Mouse (Mus musculus) T-helper 2 cell (primary cell): ENCODE results near the gene Islr.

ENCODE experiments used
- in situ Hi-C: fragments of 300-600 bp; cut with MboI, MseI; formaldehyde crosslinking; loops from one replicate; pipeline ENCODE4 v1.15.1; 2025; ENCODE audit warnings: high pct_unique_total_duplicates

The Islr gene

DNA sequence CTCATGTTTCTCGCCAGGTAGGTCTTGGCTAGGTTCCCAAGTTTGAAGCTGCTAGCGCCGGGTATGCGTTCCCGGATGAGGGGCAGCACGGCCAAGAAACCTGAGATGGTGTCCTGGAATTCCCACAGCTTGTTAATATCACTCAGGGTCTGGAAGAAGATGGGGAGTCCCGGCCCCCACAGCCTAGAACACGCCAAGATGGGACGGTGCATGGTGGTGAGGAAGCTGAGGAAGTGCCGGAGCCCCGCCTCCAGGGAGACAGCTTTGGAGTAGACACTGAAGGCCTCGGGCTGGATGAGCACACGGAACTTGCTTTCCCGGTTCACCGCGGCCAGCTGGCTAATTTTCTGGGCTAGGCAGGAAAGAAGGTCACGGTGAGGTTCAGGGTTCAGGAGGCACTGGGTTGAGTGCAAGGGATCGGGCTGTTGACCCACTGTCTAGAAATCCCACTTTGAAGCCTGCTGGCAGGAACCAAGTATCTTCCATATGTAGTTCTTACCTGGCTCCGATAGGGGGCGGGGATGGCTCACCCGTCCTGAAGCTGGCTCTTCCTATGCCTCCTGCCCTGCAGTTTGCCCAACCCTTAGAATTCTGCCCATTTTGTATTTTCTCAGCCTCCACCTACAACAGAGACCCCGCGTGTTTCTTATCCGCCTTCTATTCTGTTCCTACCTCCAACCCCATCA, 16.3 kb upstream of the Islr start:
- in situ Hi-C loops: no loop called here

DNA sequence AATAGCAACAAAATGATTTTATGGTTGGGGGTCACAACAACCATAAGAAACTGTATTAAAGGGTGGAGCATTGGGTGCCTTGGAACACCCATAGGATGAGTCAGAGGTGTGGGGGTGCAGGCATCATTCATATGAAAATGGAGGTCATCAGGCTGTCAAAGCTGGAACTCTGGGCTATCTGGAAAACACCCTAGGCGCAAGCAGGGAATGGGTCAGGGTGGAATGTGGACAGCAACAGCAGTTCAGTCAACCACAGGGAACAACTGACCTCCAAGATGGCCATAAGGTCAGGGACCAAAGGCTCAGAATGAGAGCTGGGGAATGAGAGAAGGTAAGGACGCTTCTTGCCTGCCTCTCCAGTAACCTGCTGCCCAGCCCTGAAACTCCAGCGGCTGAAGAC, 14.4 kb upstream of the Islr start:
- in situ Hi-C loops: no loop called here

DNA sequence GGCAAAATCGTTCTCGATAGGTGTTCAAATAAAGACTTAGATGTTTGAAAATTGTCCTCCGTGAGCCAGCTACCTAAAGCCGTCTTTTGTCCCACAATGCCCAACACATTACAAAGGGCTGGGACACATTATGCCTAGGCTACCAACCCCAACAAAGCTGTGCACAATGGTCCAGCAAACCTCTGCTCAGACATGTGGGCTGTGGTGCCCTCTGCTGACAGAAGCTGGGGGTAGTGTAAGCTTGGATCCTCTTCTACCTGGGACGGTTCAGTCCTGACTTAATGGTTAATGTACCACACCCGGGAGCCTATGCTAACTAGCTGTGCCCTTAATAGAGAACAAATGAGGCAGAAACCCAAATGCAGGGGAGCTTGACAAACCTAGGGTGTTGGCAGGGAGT, 12.3 kb upstream of the Islr start:
- in situ Hi-C loops: no loop called here

DNA sequence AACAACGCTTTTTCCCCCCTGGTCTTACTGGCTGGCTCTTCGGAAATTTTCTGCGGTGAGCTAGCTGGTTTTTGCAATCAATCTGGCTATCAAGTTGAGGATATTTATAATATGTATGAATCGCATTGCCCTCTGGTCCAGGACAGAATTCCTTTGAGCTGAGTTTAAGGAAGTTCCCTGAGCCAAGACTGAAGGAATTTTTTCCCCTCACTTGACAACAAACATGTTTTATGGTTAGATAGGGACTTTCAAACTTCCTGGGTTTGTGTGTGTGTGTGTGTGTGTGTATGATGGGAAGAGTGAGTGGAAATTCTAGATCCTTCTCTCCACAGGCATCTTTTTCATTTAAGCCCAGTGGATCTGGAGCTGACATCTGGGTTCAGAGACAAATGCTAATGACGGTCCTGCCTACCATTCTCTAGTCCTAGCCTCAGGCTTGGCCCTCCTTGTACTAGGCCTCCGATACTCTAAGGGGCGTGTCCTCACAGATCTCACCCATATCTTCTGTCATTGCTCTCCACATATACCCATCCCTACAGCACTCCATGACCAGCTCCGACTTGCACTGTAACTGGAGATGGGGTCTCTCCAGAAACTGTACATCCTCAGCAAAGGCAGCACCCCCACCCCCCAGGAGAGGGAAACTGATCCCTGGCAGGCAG, 10.5 kb upstream of the Islr start:
- in situ Hi-C loops: no loop called here

DNA sequence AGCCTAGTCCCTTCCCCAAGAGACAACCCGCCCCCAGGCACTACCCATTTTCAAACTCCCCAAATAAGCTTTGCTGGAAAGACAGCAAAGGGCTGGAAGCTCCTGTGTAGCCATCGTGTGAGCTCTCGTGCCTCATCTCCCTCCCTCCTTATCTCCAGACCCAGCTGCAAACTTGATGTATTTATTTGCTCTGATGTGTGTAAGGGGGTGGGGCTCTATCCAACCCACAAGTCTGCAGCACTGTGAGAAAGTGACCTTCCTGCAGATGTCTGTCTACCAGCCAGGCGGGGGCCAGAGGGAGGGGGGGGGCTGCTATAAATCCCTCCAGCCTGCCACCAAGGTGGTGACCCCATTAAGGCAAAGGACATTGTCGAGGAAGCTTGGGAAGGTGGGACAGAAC, 9.8 kb upstream of the Islr start:
- in situ Hi-C loops: no loop called here

DNA sequence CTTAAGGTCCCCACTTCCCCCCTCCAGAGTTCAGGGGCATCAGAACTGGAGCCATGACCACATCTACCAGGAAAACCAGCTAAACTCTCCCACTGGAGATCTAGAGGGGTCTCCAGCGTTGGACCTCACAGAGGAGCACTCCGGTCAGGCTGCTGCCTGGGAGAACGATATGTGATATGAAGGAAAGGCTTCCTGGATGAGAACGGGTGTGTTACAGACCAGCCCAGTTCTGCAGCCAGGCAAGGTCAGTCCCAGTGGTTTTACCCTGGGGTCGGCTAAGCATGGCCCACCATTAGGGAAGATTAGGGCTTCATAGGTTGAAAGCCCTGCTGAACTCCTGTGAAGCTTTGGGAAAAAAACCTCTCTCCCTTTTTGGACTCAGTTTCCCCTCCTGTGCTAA, 9.3 kb upstream of the Islr start:
- in situ Hi-C loops: no loop called here

DNA sequence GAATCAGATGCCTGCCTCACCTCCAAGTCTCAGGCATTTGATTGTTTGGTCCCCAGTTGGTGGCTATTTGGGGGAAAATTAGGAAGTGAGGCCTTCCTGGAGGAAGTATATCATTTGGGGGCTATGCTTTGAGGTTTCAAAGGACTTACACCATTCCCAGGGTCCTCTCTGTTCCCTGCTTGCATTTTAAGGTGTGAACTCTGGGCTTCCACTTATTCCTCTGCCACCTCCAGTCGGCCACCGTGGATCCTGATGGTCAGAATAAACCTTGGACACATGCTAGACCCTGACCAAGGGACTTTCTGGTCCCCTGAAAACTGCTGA, 6.2 kb upstream of the Islr start:
- in situ Hi-C loops: no loop called here

DNA sequence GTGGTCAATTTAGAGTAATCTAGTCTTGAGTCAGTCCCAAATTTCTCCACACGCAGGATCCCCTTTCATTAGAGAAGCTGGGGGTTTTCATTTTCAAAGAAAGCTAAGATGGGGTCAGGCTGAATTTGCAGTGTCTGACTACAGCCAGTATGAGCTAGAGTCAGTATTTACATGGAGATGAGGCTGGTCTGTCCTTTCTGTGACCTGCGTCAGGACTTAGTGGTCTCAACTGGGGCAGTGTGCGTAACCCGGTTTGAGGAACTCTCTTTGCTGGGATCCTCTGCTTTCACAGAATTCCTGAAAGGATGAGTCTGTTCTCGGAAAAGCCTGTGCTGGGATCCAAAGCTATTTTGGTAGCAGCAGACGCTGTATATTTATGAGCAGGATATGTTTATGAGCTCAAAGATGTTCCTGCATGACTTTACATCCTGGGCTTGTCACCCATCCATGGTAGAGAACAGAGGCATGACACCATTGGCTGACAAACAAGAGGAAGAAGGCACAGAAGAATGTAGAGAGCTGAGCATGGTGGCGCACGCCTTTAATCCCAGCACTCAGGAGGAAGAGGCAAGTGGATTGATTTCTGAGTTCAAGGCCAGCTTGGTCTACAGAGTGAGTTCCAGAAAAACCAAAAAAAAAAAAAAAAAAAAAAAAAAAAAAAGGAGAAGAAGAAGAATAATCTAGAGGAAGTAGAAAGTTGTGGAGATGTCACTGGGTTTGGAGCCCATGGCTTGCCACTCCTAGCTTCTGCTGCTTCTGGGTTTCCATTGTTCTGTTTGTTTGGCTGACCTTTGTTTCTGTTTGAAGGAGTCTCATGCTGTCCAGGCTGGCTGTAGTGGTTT, 5.6 kb upstream of the Islr start:
- in situ Hi-C loops: no loop called here

DNA sequence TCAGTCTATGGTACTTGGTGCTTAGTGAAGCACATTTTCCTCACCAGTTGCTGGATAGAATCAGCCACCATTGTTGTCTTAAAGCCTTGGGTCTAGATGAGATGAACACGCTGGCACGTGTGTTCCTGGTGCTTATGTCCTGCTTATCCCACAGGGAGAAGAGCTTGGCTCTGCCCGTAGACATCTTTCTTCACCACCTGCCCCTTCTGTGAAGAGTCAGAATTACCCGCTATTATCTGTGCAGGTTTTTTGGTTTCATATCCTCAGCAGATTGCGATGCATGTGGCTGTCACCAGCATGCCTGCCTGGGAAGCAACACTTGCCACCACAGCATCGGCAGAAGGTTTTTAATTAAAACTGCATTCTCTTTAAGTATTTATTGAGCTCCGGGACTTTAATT, 1.9 kb upstream of the Islr start:
- in situ Hi-C loops: no loop called here

DNA sequence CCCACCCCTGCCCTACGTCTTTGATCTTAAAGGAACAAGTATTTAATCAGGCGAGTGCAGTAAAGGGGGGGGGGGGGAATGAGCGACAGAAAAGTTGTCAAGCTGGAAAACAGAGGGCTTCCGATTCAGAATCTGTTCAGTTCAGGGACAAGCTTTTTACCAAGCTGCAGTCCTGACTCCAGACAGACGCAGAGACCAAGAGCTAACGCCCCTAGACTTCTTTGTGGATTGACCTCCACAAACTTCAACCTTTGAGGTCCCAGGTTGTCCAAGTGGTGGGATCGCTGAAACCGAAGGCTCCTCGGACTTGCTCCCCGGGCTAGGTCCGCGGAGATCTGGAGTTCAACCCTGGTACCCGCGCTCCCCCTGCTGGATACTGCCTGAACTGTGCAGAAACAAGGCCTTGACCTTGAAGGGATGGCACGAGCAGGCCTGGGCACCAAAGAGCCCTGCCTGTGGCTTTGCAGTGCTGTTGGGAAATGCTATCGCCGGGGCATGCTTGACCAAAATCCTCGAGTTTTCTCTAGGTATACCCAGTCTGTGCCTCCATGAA, 418 bp upstream of the Islr start:
- in situ Hi-C loops: no loop called here

DNA sequence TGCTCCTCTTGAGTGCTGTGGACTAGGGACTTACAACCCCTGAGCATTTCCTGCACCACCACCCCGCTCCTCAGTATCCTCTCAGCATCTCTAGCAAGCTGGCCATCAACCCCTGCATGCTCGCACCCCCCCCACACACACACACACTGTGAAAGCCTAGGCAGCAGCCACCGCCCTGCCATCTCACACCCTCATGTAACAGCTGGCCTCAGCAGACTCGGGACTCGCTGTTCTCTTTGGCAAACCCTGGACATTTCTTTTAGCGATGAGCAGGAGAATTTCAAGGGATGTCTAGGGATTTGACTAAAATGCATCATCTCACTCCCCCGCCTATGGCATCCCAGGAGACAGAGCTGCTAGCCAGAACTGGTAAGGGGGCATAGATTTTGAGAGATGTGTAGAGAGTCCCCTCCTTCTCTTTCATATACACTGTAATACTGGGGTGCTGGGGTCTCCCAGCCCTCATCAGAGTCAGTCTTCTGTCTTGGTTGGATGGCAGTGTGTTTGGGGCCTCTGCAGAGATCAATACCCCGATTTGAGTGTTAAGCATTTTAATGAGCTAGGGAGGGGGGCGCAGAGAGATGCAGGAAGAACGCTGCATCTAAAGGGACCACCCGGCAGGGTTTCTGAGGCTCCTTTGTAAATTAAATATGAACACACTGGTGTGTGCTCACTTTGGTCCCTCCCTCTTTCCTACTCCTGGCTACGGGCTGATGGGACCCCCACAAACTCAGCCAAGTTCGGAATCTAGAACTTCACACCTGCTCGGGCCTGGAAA, 1.2 kb downstream of the Islr start:
- in situ Hi-C loops: no loop called here

DNA sequence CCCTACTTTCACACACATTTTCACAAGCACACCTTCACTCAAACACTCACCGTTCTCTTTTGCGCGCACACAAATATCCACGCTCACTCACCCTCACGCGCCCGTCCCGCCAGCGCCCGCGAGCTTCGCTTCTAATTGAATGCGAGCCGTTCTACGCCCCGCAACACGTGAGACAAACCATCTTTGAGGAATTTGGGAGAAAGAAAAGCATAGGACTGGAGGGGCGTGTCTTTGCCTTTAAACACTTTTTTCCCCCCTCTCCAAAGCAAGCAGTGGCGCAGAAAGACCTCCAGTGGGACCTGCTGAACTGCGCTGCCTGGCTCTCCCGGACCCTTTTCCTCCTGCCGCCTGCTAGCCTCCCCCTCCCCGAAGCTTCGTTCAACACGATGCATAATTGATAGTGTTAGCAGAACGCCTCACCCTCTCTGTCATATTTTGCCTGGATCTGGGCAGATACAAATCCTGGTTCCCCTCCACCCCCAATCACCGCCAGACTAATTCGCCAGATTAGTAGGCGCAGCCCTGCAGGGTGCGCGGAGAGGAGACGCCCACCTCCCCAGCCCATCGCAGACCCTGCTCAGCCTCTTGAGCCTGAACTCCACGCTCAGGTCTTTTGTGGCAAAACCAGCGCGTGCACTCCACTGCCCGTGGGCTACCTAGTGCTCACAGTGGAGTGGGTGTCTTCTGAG, 2.1 kb downstream of the Islr start:
- in situ Hi-C loops: no loop called here

DNA sequence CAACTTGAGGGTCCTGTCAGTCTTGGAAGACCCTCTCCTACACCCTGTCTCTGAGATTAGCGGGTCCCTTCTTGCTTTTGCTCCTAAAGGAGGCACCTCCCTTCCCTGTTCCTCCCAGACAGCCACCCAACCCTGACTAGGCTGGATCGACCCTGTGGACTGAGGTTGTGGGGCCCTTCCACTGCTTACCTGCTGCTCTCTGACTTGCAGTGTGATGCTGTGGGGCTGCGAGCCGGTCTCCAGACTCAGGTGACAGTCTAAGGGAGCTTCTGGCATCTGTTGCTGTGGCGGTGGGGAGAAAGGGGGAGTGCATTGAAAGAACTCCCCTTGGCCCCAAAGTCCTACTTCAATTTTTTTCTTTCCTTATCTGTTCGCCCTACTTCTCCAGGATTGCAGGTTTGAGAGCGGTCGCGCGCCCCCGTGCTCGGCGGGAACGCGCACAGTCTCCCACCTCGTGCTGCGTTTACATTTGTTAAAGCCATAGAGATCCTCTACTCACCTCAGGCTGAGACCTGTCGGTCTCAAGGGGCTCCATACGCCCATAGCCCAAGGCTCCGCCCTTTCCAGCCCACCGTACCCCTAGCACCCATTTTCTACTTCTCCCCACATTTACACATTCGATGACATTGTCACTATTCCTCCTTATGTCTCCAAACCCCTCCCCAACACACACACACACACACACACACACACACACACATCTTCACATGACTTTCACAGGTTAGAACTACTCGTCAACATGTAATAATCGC, 2.8 kb downstream of the Islr start:
- in situ Hi-C loops: no loop called here

DNA sequence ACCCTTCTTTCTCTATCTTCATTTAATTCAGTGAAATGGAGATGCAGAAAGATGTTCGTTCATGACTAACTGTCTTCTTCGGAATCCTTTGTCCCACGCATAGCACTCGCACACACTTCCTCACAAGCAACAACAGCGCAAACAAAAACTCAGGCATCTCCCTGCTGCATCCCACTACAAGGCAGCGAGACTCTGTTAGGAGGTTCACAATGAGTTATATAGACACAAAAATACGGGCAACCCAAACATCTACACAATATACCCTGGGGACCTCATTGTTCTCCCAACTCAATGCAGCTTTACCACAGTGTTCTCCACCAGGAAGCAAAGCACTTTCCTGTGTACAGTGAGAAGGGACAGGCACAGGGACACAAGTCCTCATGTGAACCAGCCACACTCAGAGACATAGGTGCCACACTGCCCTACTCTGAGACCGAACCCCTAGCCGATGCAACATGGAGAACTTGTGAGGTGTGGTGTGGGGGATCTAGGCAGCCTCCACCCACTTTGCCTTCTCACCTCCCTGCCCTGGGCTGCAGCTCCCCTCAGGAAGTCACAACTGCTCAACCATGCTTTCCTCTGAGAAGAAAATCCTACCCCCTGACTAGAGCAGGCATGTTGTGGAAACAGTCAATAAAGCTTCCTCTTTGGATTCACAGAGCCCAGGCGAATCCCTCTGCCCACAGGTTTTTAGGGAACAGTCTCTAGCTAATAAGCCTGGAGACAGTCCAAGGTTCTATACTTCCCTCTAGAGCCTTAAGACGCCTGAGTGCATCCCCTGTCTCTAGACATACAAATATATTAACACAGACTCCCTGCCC, 3.6 kb downstream of the Islr start:
- in situ Hi-C loops: no loop called here

DNA sequence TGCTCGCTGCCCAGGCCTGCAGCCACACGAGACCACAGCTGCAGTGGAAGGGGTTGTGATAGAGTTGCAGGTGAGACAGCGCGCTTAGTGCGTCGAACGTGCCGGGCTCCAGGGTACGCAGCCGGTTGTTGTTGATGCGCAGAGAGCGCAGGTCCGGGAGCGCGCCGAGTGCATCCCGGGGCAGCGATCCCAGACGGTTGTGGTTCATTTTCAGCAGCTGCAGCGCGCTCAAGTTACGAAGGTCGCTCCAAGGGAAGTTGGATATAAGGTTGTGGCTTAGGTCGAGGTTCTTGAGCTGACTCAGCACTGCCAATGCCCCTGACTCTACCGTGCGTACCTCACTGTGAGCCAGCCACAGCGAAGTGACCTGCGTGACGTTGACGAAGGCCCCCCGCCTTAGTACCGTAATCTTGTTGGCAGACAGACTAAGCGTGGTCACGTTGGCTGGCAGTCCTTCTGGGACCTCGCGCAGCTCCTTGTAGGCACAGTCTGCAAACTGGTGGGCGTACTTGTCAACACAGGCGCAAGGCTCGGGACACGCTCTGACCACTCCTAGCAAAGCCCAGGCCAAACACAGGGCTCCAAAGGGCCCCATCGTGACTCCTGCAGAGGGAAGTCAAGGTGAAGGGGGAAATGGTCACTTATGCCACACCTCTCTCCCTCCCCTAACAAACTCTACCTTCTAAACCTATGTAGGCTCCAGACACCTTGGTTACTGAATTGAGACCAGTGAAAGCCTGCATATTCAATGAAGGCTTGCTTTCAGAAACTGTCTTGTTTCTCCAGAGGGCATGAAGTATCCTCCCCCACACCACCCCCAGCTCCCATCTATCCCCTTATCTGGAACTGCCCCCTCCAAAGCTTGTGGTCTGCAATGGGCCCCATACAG, 4.5 kb downstream of the Islr start:
- in situ Hi-C loops: loop anchor here (5.0 kb wide), 1 partner anchor 157 kb away; no protein-coding TSS in a partner anchor

DNA sequence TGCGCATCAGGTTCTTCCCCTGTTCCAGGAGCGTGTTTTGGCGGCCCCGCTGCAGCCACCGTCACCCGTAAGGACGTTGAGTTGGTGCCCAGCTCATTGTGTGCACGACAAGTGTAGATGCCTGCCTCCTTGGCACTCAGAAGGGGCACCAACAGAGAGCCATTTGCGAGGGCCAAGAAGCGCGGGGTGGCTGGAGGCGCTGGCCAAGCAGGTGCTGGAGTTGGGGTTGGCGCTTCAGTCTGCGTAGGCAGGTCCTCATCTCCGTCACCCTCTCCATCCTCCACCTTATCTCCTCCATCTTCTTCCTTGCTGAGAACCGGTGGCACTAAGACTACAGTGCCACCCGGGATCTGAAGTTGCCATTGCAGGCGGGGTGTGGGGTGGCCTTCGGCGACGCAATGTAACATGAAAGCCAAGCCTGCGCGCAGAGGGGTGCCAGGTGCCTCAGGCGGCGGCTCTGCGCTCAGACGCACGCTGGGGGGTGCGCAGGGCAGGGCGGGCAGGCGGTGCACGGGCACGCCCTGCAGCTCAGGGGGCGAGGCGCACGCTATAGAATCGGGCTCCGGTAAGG, 5.2 kb downstream of the Islr start:
- in situ Hi-C loops: loop anchor here (5.0 kb wide), 1 partner anchor 157 kb away; no protein-coding TSS in a partner anchor

DNA sequence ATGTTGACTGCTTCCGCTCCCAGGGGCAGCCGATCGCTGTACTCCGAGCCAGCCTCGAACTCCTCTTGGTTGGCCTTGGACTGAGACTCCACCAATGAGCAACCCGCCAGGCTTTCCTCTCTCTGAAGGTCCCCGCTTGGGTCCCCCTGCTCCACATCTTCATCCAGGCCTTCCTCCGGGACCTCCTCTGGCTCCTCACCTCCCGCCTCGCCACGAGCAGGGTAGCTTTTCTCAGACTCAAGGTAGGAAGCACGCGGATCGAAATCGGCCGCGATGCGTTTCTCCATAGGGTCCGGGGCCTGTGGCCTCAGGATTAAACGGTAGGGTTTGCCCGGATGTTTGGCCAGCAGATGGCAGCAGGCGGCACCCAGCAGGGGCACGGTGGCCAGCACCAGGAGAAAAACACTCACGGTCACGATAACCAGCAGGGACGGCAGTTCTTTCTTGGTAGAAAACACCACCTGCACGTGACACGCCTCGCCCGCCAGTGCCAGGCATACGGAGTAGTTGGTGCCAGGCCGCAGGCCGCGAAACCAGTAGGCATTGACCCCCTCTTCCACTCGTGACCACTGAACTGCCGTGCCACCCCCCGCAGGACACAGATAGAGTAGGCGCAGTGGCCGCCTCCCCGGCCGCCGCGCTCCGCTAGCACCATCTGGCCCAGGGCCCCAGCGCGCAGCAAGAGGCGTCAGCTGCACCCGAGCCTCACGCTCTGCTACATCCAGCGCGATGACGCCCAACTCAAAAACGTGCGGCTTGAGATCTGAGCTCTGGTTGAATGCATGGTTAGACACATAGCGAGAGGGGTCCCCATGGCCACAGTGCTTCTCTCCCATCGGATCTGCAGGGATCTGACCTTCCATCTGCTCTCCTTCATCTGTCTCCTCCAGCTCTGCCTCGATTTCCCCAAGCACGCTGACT, 6.1 kb downstream of the Islr start:
- in situ Hi-C loops: loop anchor here (5.0 kb wide), 1 partner anchor 156 kb away; no protein-coding TSS in a partner anchor
